Mouse (Mus musculus) left cerebral cortex, adult 18-20 months (tissue): ENCODE measurements around the gene Acot6. TPM values are rescaled to one million over a fixed set of nuclear protein-coding genes. Genes with fewer than 3 reads are reported as not detected.

Source experiments
- DNase-seq, 2 experiments: peaks; one replicate each; pipeline ENCODE4 v3.0.0; 2021 to 2022; ENCODE audit warnings: low spot score in 2 of 2, mixed read lengths in 1 of 2
- total RNA-seq, 2 experiments: library from RNA; stranded (reverse); gene quantifications; 2 replicates each; pipeline ENCODE4 v1.2.3; 2021

Gene Acot6
- total RNA-seq, 2 experiments from 2014 or later: 4.3 TPM

DNA sequence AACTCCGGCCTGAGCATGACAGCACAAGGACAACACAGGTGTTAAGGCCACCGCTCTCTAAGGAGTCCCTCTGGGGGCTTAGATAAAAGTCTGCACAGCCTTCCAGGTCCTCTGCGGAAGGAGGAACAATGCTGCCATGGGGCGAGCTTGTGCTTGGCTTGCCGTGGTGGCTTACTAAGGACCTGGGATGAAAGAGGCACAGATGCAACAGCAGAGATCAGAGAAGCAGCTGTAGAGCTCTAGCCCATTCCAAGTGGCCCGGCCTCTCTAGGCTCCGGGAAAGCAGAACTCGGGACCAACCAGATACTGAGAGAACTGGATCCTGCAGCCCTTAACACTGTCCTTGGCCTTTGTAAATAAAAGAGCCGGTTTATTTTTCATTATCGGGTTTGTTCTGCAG is 51.5 kb downstream of the Acot6 start:
- DNase-seq: no peak

GRCm38 (mm10) chr12:84152352-84153190 is 52.1 kb downstream of the Acot6 start:
- no peak for DNase-seq

DNA sequence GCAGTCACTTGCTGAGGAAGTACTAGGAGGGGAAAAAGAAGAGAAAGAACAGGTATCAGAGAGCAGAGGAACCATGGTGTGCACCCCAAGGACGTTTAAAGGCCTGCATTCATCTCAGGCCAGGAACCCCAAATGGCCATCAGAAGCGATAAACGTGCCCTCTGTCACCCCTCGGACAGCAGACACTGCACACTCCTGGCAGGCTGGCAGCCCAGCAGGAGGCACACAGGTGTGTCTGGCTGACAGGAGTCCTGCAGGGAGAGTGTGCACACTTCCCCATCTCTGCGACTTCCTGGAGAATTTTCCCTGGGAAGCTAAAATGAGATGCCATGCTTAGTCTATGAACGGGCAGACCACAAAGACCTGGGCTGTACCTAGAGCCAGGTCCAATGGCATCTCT is 53.0 kb downstream of the Acot6 start:
- no peak for DNase-seq

GRCm38 (mm10) chr12:84154786-84155522 is 54.5 kb downstream of the Acot6 start:
- DNase-seq: no peak

- DNase-seq: no peak
Measured at GRCm38 (mm10) chr12:84155523-84155871, 55.0 kb downstream of the Acot6 start.

- DNase-seq: no peak
Measured at GRCm38 (mm10) chr12:84156210-84156609, 55.8 kb downstream of the Acot6 start.

GRCm38 (mm10) chr12:84158156-84158555 is 57.7 kb downstream of the Acot6 start:
- DNase-seq: no peak

DNA sequence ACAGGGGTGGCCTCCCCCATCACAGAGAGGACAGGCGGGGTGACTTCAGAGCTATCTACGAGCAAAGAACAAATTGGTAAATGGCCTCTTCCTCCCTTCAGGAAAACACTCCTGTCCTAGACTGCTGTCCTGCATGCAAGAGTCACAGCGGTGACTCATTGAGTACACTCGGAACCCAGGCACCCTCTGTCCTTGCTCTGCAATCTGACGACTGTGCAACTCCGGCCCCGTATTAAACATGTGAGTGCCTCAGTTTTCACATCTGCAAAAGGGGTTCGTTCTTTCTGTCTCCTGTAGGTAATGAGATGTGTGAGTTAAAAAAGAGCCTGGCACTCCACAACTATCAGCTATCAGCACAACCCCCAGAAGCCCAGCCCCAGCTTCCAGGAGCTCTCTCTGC is 60.0 kb downstream of the Acot6 start:
- no peak for DNase-seq

Other genes with a start within 250 kb of the Acot6 start
- 10 to 100 TPM; 69.9 to 76.2 TPM for gene Numb, start 178.7 kb upstream of the Acot6 start, total RNA-seq
- gene Riox1, start 150.0 kb upstream of the Acot6 start, total RNA-seq: 10 to 100 TPM; 18.0 to 20.1 TPM
- not detected for gene Heatr4, start 115.8 kb upstream of the Acot6 start, total RNA-seq
- gene Acot2, start 112.8 kb upstream of the Acot6 start, total RNA-seq: 10 to 100 TPM in 1 of 2 experiments, 1 to 10 TPM in 1; 9.9 to 10.9 TPM
- gene Acot1, start 91.2 kb upstream of the Acot6 start, total RNA-seq: 10 to 100 TPM; 15.4 to 17.8 TPM
- 1 to 10 TPM; 2.4 to 2.7 TPM for gene Acot4, start 62.3 kb upstream of the Acot6 start, total RNA-seq
- gene Gm49366, start 61.7 kb upstream of the Acot6 start, total RNA-seq: 1 to 10 TPM in 1 of 2 experiments, not detected in 1; 1.5 TPM
- 1 to 10 TPM; 3.0 to 3.8 TPM for gene Acot3, start 48.5 kb upstream of the Acot6 start, total RNA-seq
- gene Acot5, start 31.3 kb upstream of the Acot6 start, total RNA-seq: 1 to 10 TPM; 5.7 to 6.6 TPM
- 10 to 100 TPM; 90.2 to 94.7 TPM for gene Dnal1, start 13.7 kb downstream of the Acot6 start, total RNA-seq
- 1 to 10 TPM; 4.2 to 6.9 TPM for gene Pnma1, start 47.8 kb downstream of the Acot6 start, total RNA-seq
- gene Elmsan1, start 118.2 kb downstream of the Acot6 start, total RNA-seq: 10 to 100 TPM; 18.2 to 19.8 TPM
- 10 to 100 TPM; 34.1 to 43.7 TPM for gene Ptgr2, start 184.6 kb downstream of the Acot6 start, total RNA-seq
- 10 to 100 TPM; 33.4 to 37.1 TPM for gene Zfp410, start 216.2 kb downstream of the Acot6 start, total RNA-seq